Mouse (Mus musculus) heart, adult 8-10 months (tissue): ENCODE data around the gene Wrb. TPM values are rescaled to one million over a fixed set of nuclear protein-coding genes. Genes with fewer than 3 reads are reported as not detected.
A peak's percentile ranks its signal among the peaks of the same experiment; 100 is the strongest.

Experiments used
- DNase-seq: peaks from one replicate; pipeline ENCODE4 v3.0.0; 2022; ENCODE audit warnings: low spot score
- total RNA-seq, 4 experiments: library from RNA; stranded (reverse); gene quantifications; 2 replicates each; pipeline ENCODE4 v1.2.4; 2022

Wrb gene
- total RNA-seq, 4 experiments from 2014 or later, result 13.6 to 17.6 (median 15.9) TPM

GRCm38 (mm10) chr16:96158511-96159080, 13.4 kb downstream of the Wrb start:
- no peak for DNase-seq

- DNase-seq, result peak; percentile 35
These were observed 14.0 kb downstream of the Wrb start for GRCm38 (mm10) chr16:96159091-96159731.

GRCm38 (mm10) chr16:96159794-96160346, 14.7 kb downstream of the Wrb start:
- no peak for DNase-seq

- no peak for DNase-seq
These were observed 15.7 kb downstream of the Wrb start for GRCm38 (mm10) chr16:96160927-96161326.

GRCm38 (mm10) chr16:96161336-96161735, 16.1 kb downstream of the Wrb start:
- no peak for DNase-seq

GRCm38 (mm10) chr16:96165723-96166264, 20.6 kb downstream of the Wrb start:
- no peak for DNase-seq

GRCm38 (mm10) chr16:96168837-96169236, 23.6 kb downstream of the Wrb start:
- DNase-seq, result no peak

- no peak for DNase-seq
These were observed 28.4 kb downstream of the Wrb start for GRCm38 (mm10) chr16:96173648-96174047.

- DNase-seq, result no peak
These were observed 30.2 kb downstream of the Wrb start for GRCm38 (mm10) chr16:96175399-96175798.

- DNase-seq, result no peak
These were observed 33.9 kb downstream of the Wrb start for GRCm38 (mm10) chr16:96179156-96179555.

- no peak for DNase-seq
These were observed 42.4 kb downstream of the Wrb start for GRCm38 (mm10) chr16:96187619-96188018.

GRCm38 (mm10) chr16:96191531-96192506, 46.6 kb downstream of the Wrb start, which contains the start of gene Lca5l:
TSS of gene Lca5l (minus strand) at chr16:96192271.
- peak; percentile 99 for DNase-seq

GRCm38 (mm10) chr16:96199913-96200701, 54.9 kb downstream of the Wrb start, which contains the start of gene Sh3bgr:
TSS of gene Sh3bgr (plus strand) at chr16:96200450.
- DNase-seq, result peak; percentile 77

- no peak for DNase-seq
These were observed 55.5 kb downstream of the Wrb start for GRCm38 (mm10) chr16:96200702-96201028.

- DNase-seq, result no peak
These were observed 56.5 kb downstream of the Wrb start for GRCm38 (mm10) chr16:96201485-96202232.

Other genes with a start within 250 kb of the Wrb start
- 10 to 100 TPM; 23.4 to 27.1 (median 25.1) TPM for gene Psmg1, start 154.4 kb upstream of the Wrb start, total RNA-seq
- 10 to 100 TPM; 78.6 to 92.3 (median 84.7) TPM for gene Brwd1, start 62.9 kb upstream of the Wrb start, total RNA-seq
- gene Hmgn1, start 17.7 kb upstream of the Wrb start, total RNA-seq, result 10 to 100 TPM; 40.6 to 57.8 (median 43.0) TPM
- gene Lca5l, start 46.9 kb downstream of the Wrb start, total RNA-seq, result under 1 TPM; 0.19 to 0.60 (median 0.29) TPM
- gene Sh3bgr, start 55.0 kb downstream of the Wrb start, total RNA-seq, result 100 to 1,000 TPM; 279 to 382 (median 369) TPM
- not detected for gene B3galt5, start 90.4 kb downstream of the Wrb start, total RNA-seq